Mouse (Mus musculus) stomach, embryonic 14.5 days (tissue): ENCODE data around the gene Heatr3. TPM values are rescaled to one million over a fixed set of nuclear protein-coding genes. Genes with fewer than 3 reads are reported as not detected.

Source experiments
- ATAC-seq: fragments of 200-750 bp; cut with Nextera tagmentation; 2 replicates; pipeline ENCODE4 v1.8.0; 2017; ENCODE audit warnings: low read depth, moderate TSS enrichment; ENCODE audit not compliant: insufficient number of reproducible peaks, insufficient read depth, low FRiP score
- H3K27ac ChIP-seq: fragments of 300-500 bp; sonication (generic); 2 replicates; pipeline ENCODE4 v1.5.1; 2014; ENCODE audit warnings: mild to moderate bottlenecking, low read length, moderate library complexity, mixed read lengths
- H3K27me3 ChIP-seq: fragments of 300-500 bp; sonication (generic); 2 replicates; pipeline ENCODE4 v1.6.1; 2014; ENCODE audit warnings: low read length, control low read depth, mixed read lengths; ENCODE audit not compliant: control insufficient read depth, insufficient read depth
- H3K36me3 ChIP-seq: fragments of 300-500 bp; sonication (generic); 2 replicates; pipeline ENCODE4 v1.6.1; 2014; ENCODE audit warnings: mild to moderate bottlenecking, control low read depth, low read length, moderate library complexity, mixed read lengths; ENCODE audit not compliant: control insufficient read depth, insufficient read depth
- H3K4me1 ChIP-seq: fragments of 300-500 bp; sonication (generic); 2 replicates; pipeline ENCODE4 v1.6.1; 2014; ENCODE audit warnings: low read length, control low read depth, mixed read lengths; ENCODE audit not compliant: control insufficient read depth, insufficient read depth
- H3K4me2 ChIP-seq: fragments of 300-500 bp; sonication (generic); replicated peaks from 2 replicates; pipeline ENCODE4 v1.6.1; 2014; ENCODE audit warnings: low read depth, low read length, control low read depth
- H3K4me3 ChIP-seq: fragments of 300-500 bp; sonication (generic); 2 replicates; pipeline ENCODE4 v1.5.1; 2014; ENCODE audit warnings: low read depth, low read length, control low read depth
- H3K9ac ChIP-seq: fragments of 300-500 bp; sonication (generic); replicated peaks from 2 replicates; pipeline ENCODE4 v1.6.1; 2014; ENCODE audit warnings: low read depth, mild to moderate bottlenecking, control low read depth, low read length, moderate library complexity, mixed read lengths
- H3K9me3 ChIP-seq: fragments of 300-500 bp; sonication (generic); 2 replicates; pipeline ENCODE4 v1.6.1; 2016; ENCODE audit warnings: low read depth, low read length, control low read depth; ENCODE audit not compliant: control insufficient read depth
- WGBS: fragments of 180-500 bp; shearing (Covaris S2); extraction: QIAGEN DNeasy Blood & Tissue Kit; methylation state at CpG from one replicate; pipeline ENCODE4 v1.1.7; 2014; 5-methylcytosine and 5-hydroxymethylcytosine counted together
- polyA plus RNA-seq: library from polyadenylated mRNA; unstranded; fragments of >200 nt; fragmentation: Nextera tagmentation; extraction: Ambion mirVana; gene quantifications from 2 replicates; pipeline ENCODE4 v1.2.1, GENCODE M21; 2014

Gene Heatr3
- polyA plus RNA-seq, 1 experiment from 2014 or later, result 47.9 TPM

DNA sequence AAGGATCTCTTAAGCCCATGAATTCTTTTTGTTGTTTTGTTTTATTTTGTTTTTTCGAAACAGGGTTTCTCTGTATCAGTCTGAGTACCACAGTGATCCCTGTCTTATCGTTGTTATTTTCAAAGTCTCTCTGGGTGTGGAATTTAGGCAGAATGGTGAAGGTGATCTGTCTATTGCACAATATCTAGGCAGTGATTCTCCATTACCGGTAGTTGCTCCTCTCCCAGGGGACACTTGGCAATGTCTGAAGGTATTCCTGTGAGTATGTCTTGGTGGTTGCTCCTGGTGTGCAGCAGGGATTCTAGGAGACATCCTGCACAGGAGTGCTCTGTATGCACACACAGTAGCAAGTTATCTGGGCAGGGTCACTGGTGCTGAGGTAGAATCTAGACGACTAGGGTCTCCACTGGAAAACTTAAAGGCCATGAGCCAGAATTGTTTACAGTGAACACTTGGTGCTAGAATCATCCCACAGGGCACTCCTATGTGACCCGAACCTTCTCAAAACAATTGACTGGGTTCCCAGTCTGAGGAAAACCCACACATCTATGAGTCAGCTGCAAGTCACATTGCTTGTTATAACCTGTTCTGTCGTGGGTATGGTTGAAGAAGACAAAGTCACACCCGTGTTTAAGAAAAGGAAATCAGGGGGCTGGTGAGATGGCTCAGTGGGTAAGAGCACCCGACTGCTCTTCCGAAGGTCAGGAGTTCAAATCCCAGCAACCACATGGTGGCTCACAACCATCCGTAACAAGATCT is 22.8 kb downstream of the Heatr3 start:
- no peaks in the 10 kb centered on the region for H3K9me3 ChIP-seq
- no peak overlapping the region for H3K27ac ChIP-seq
- no peaks in the 10 kb centered on the region for H3K27me3 ChIP-seq
- H3K36me3 ChIP-seq, result peaks cover 57% of the 10 kb centered on the region
- no peak overlapping the region for H3K4me2 ChIP-seq
- no peak for ATAC-seq
- no peak overlapping the region for H3K9ac ChIP-seq
- H3K4me1 ChIP-seq, result no peaks in the 10 kb centered on the region
- 90% methylated on average over 9 of the region's 10 CpGs for WGBS
- H3K4me3 ChIP-seq, result no peak overlapping the region

- Histone ChIP-seq H3K4me2 (no peak overlapping the region), H3K27ac (no peak overlapping the region), H3K27me3 (no peaks in the 10 kb centered on the region), H3K4me3 (no peak overlapping the region), H3K4me1 (no peaks in the 10 kb centered on the region), H3K36me3 (peaks cover 59% of the 10 kb centered on the region), H3K9ac (no peak overlapping the region), H3K9me3 (no peaks in the 10 kb centered on the region)
- WGBS, result 77% methylated on average over 5 of the region's 5 CpGs
- ATAC-seq, result no peak
Observed at GRCm38 (mm10) chr8:88161439-88161838, 23.8 kb downstream of the Heatr3 start.

GRCm38 (mm10) chr8:88175264-88175663 is 37.6 kb downstream of the Heatr3 start:
- no peak overlapping the region for H3K4me3 ChIP-seq
- H3K36me3 ChIP-seq, result peaks cover 10% of the 10 kb centered on the region
- H3K4me1 ChIP-seq, result no peaks in the 10 kb centered on the region
- 90% methylated on average over 7 of the region's 7 CpGs for WGBS
- H3K27me3 ChIP-seq, result no peaks in the 10 kb centered on the region
- ATAC-seq, result no peak
- no peaks in the 10 kb centered on the region for H3K9me3 ChIP-seq
- no peak overlapping the region for H3K4me2 ChIP-seq
- no peak overlapping the region for H3K9ac ChIP-seq
- H3K27ac ChIP-seq, result no peak overlapping the region

DNA sequence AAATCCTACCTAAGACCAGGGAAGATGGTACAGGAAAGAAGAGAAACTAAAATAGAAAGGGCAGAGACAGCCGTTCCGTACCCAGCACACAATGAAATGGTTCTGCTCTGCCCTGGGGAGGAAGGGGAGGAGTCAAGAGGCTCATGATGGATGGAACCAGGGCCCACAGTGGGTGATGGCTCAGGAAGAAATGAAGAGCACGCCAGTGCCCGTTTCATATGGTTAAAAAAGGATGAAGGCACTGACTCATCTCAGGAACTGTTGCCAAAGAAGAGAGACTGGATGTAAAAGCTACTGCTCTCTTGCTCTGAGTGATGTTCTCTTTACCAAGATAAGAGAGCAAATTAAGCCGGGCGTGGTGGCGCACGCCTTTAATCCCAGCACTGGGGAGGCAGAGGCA is 39.6 kb downstream of the Heatr3 start:
- ATAC-seq, result no peak

GRCm38 (mm10) chr8:88183121-88183520 is 45.5 kb downstream of the Heatr3 start:
- H3K4me1 ChIP-seq, result no peaks in the 10 kb centered on the region
- H3K9me3 ChIP-seq, result no peaks in the 10 kb centered on the region
- WGBS, result 80% methylated on average over 2 of the region's 2 CpGs
- no peak for ATAC-seq
- H3K4me3 ChIP-seq, result no peak overlapping the region
- no peak overlapping the region for H3K9ac ChIP-seq
- no peaks in the 10 kb centered on the region for H3K36me3 ChIP-seq
- no peaks in the 10 kb centered on the region for H3K27me3 ChIP-seq
- no peak overlapping the region for H3K27ac ChIP-seq
- no peak overlapping the region for H3K4me2 ChIP-seq

More for the DNA sequence above, 39.6 kb downstream of the Heatr3 start:
- no peak overlapping the region for H3K27ac ChIP-seq
- H3K27me3 ChIP-seq, result no peaks in the 10 kb centered on the region
- no peaks in the 10 kb centered on the region for H3K9me3 ChIP-seq
- H3K4me3 ChIP-seq, result no peak overlapping the region
- H3K9ac ChIP-seq, result no peak overlapping the region
- H3K36me3 ChIP-seq, result peaks cover under 1% of the 10 kb centered on the region
- no peak overlapping the region for H3K4me2 ChIP-seq
- H3K4me1 ChIP-seq, result no peaks in the 10 kb centered on the region
- 89% methylated on average over 8 of the region's 8 CpGs for WGBS

GRCm38 (mm10) chr8:88184914-88185313 is 47.3 kb downstream of the Heatr3 start:
- Histone ChIP-seq H3K27ac (no peak overlapping the region), H3K4me1 (no peaks in the 10 kb centered on the region), H3K9me3 (no peaks in the 10 kb centered on the region), H3K36me3 (no peaks in the 10 kb centered on the region), H3K4me3 (no peak overlapping the region), H3K27me3 (no peaks in the 10 kb centered on the region), H3K9ac (no peak overlapping the region), H3K4me2 (no peak overlapping the region)
- WGBS, result 82% methylated on average over 1 of the region's 1 CpGs
- no peak for ATAC-seq

- H3K27me3 ChIP-seq, result no peaks in the 10 kb centered on the region
- no peak overlapping the region for H3K27ac ChIP-seq
- no peak for ATAC-seq
- no peaks in the 10 kb centered on the region for H3K36me3 ChIP-seq
- H3K4me3 ChIP-seq, result no peak overlapping the region
- no peaks in the 10 kb centered on the region for H3K4me1 ChIP-seq
- WGBS, result 82% methylated on average over 6 of the region's 6 CpGs
- H3K9ac ChIP-seq, result no peak overlapping the region
- no peaks in the 10 kb centered on the region for H3K9me3 ChIP-seq
- no peak overlapping the region for H3K4me2 ChIP-seq
Observed at GRCm38 (mm10) chr8:88185716-88186115, 48.1 kb downstream of the Heatr3 start.

DNA sequence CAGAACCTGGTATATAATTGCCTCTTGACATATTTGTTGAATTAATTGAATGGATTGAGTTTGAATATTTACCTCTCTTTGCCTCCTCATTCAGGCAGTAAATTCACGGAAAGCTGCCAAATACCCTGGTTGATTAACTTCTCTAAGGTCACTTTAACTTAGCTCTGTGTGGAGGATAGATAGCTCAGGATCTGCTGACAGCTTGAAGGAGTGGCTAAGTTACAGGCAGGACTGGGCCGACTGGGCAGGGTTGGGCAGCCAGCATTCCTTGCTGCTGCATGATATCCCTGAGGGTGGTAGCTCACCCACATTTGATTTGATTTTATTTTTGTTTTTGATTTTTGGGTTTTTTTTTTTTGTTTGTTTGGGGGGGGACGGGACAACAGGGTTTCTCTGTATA is 59.7 kb downstream of the Heatr3 start:
- WGBS, result 38% methylated on average over 3 of the region's 3 CpGs

DNA sequence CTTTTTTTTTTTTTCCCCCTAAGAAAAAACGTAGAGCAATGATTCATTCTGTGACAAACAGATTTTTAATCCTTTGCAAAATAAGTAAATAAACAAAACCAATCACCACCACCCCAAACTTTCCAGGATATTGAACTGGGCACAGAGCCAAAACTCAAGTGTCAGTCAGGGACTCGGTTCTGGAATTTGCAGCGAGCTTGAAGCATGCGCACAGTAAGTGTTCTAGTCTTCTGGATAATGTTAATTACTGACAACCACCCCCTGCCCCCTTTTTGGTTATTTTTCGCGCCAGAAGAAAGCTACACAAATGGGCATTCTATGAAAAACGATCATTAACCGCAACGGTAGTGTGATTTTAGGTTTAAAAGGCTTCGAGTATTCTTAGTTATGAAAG is 60.9 kb downstream of the Heatr3 start:
- Histone ChIP-seq H3K9me3 (no peaks in the 10 kb centered on the region), H3K27me3 (no peaks in the 10 kb centered on the region), H3K4me2 (peak overlapping the region; percentile 51), H3K36me3 (no peaks in the 10 kb centered on the region), H3K4me1 (peaks cover 13% of the 10 kb centered on the region; the same call in 1 of the 2 replicates), H3K9ac (peak overlapping the region; percentile 74), H3K27ac (peak overlapping the region; percentile 94), H3K4me3 (peak overlapping the region; percentile 86)
- WGBS, result 1% methylated on average over 10 of the region's 10 CpGs
- ATAC-seq, result no peak

More for the DNA sequence above, 59.7 kb downstream of the Heatr3 start:
- peaks cover 13% of the 10 kb centered on the region; the same call in 1 of the 2 replicates for H3K4me1 ChIP-seq
- H3K9me3 ChIP-seq, result no peaks in the 10 kb centered on the region
- H3K4me3 ChIP-seq, result no peak overlapping the region
- no peaks in the 10 kb centered on the region for H3K36me3 ChIP-seq
- H3K9ac ChIP-seq, result no peak overlapping the region
- H3K4me2 ChIP-seq, result no peak overlapping the region
- ATAC-seq, result no peak
- H3K27me3 ChIP-seq, result no peaks in the 10 kb centered on the region
- no peak overlapping the region for H3K27ac ChIP-seq
